Mouse (Mus musculus) layer of hippocampus, adult 8-10 months (tissue): ENCODE data around the gene Tmbim6. TPM values are rescaled to one million over a fixed set of nuclear protein-coding genes. Genes with fewer than 3 reads are reported as not detected.

ENCODE experiments used
- DNase-seq, 2 experiments: peaks; one replicate each; pipeline ENCODE4 v3.0.0; 2022; ENCODE audit warnings: low spot score in 2 of 2
- total RNA-seq, 4 experiments: library from RNA; stranded (reverse); gene quantifications; 2 replicates each; pipeline ENCODE4 v1.2.4; 2022

Tmbim6 gene
- total RNA-seq, 4 experiments from 2014 or later: 349 to 403 (median 360) TPM

DNA sequence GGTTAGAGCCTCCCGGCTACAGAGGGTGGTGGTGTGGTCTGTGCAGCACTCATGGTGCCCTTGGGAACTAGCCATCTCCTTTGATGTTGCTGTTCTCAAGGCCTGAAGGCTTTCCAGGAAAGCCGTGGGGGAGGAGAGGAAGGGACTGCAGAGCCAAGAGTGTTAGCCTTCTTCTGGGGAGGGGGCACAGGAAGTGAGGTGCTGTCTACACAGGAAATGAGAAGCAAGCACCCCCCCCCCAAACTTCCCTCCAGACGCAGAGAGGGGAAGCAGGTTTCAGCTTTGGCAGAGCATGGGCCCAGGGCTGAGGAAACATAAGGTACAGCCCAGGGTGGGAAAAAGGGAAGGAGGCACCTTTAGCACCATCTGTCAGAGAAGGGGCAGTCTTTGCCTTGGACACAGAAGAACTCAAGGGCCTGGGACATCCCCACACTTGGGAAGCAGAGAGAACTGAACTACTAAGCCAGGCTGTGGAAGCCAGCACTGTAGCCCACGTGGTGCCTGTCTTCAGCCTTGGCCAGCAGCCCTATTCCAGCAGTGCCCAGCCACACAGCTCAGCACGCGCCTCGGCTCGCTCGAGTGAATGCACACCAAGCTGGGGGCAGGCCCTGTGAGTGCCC, 56.6 kb downstream of the Tmbim6 start:
- peak; percentile 45 to 60 for DNase-seq

- no peak for DNase-seq
Measured at GRCm38 (mm10) chr15:99449751-99450280, 57.1 kb downstream of the Tmbim6 start.

- DNase-seq: no peak
Measured at GRCm38 (mm10) chr15:99453153-99453900, 60.6 kb downstream of the Tmbim6 start.

- no peak for DNase-seq
Measured at GRCm38 (mm10) chr15:99454585-99455279, 62.0 kb downstream of the Tmbim6 start.

DNA sequence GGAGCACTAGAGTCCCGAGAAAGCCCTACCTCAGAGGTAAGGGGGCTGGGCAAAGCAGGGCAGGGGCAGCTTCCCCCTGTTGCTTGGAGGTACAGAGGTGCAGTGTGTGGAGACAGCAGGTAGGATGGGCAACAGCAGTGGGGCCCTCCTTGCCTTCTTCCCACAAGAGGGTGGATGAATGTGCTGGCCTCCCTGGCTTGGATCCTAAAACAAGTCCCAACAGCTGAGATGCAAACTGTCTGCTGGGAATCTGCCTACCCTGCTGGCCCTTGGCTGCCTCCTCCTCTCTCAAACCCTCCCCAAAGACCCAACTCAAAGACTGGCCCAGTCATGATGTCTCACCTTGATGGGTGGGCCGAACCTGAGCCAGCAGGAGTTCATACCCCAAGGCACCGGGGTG, 62.7 kb downstream of the Tmbim6 start:
- no peak for DNase-seq

DNA sequence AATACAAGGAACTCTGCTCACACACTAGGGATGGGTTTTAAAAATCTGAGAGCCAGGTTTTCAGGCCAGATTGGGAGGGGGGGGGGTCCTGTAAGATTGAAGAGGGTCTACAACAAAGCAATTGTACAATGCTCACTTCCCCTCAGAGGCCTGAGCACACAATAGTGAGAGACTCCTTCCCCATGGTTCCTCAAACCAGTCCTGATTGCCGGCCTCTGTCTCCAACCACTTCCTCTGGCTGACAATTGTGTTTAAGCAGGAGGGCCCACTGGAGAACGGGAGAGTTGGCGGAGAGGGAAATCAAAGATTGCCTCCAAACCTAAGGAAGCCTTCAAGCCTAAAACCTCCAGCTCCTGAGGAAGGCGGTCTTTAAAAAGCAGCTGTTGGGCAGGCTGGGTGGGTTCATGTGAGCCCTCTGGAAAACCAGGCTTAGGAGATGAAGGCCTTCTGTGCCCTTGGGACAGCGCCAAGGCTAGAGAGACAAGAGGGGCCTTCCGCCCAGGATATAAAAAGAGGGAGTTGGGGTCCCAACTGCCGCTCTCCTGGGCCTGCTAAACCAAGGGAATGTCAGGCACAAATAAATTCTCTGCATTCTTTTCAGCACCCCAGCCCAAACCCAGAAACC, 63.8 kb downstream of the Tmbim6 start:
- DNase-seq: no peak

DNA sequence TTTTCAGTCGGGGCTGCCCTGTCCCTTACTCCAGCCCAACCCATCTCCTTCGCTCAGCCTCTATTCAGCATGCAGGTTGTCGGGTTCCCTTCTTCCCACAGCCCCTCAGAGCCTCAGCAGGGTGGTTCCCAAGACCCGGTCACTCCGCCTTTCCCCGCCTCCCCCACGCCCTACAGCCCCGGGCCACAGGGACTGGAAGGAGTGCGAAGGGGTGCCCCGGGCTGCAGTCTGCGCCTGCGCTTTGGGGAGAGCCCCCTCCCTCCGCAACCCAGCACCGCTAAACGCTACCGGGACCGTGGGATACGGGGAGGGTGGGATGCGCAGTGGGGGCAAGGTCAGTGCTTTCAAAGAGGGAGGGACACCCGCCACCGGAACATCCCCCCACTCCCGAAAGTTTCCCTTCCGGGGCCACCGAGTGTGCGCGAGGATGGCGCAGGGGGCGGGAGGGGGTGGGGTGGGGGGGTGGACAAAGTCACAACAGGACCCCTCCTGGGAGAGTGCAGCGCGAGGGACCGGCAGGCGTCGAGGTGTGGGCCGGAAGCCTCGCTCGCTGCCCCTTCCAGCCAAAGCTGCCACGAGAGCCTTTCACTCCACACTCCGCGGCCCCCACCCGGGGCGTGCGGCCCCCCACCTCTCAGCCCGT, 64.4 kb downstream of the Tmbim6 start:
- DNase-seq: peak; percentile 35 to 42

GRCm38 (mm10) chr15:99457606-99458401, 65.1 kb downstream of the Tmbim6 start, which contains the start of gene Nckap5l:
TSS of gene Nckap5l (minus strand) at chr15:99457748.
- DNase-seq: peak; percentile 87

Other genes with a start within 250 kb of the Tmbim6 start
- gene Kcnh3, start 168.0 kb upstream of the Tmbim6 start, total RNA-seq: 10 to 100 TPM; 77.9 to 90.0 (median 86.8) TPM
- 10 to 100 TPM; 69.6 to 85.0 (median 73.3) TPM for gene Mcrs1, start 140.9 kb upstream of the Tmbim6 start, total RNA-seq
- gene Prpf40b, start 97.8 kb upstream of the Tmbim6 start, total RNA-seq: 100 to 1,000 TPM in 1 of 4 experiments, 10 to 100 TPM in 3; 93.1 to 117 (median 99.9) TPM
- gene Fam186b, start 97.0 kb upstream of the Tmbim6 start, total RNA-seq: 1 to 10 TPM in 3 of 4 experiments, under 1 TPM in 1; 0.61 to 2.6 (median 1.6) TPM
- gene Fmnl3, start 22.4 kb upstream of the Tmbim6 start, total RNA-seq: 10 to 100 TPM in 3 of 4 experiments, 1 to 10 TPM in 1; 8.9 to 19.6 (median 14.1) TPM
- 10 to 100 TPM; 15.5 to 24.3 (median 19.8) TPM for gene Nckap5l, start 64.9 kb downstream of the Tmbim6 start, total RNA-seq
- 1 to 10 TPM; 4.9 to 6.1 (median 5.3) TPM for gene Bcdin3d, start 81.8 kb downstream of the Tmbim6 start, total RNA-seq
- gene Faim2, start 135.3 kb downstream of the Tmbim6 start, total RNA-seq: 100 to 1,000 TPM; 370 to 420 (median 399) TPM
- under 1 TPM in 1 of 4 experiments, not detected in 3; 0.32 TPM for gene Aqp2, start 186.2 kb downstream of the Tmbim6 start, total RNA-seq
- not detected for gene Aqp5, start 197.9 kb downstream of the Tmbim6 start, total RNA-seq
- under 1 TPM in 1 of 4 experiments, not detected in 3; 0.36 TPM for gene Aqp6, start 208.5 kb downstream of the Tmbim6 start, total RNA-seq